Mouse (Mus musculus): ENCODE results near the gene Vrk2. TPM values are rescaled to one million over a fixed set of nuclear protein-coding genes. Genes with fewer than 3 reads are reported as not detected.

Gene Vrk2
- total and polyA plus RNA-seq, 3 experiments = 17.9 to 58.7 (median 31.1) TPM

GRCm38 (mm10) chr11:26642141-26642540, 48.3 kb upstream of the Vrk2 start:
- dilution Hi-C loops (cut with MboI; ENCODE audit: extremely low pct_ligation_motif_present, extremely low pct_unique_long_range_greater_than_20kb, low sequenced_read_pairs) = no loop called here
- in situ Hi-C loops (cut with MboI; ENCODE audit: low pct_ligation_motif_present, low pct_unique_long_range_greater_than_20kb, low sequenced_read_pairs) = loop anchor here (10.0 kb wide), 1 partner anchor 437 kb away; no protein-coding TSS in a partner anchor
- TF ChIP-seq SIN3A (IDR thresholded peaks at IDR 0.05; ENCODE audit: low read length) = 0 out of 2 replicates have a peak, but pooled peaks have one; percentile 25
- peak; percentile 32 for TF ChIP-seq RAD21 (IDR thresholded peaks at IDR 0.05; ENCODE audit: low read depth, low read length)
- TF ChIP-seq USF1 (IDR thresholded peaks at IDR 0.05; ENCODE audit: low read depth, low read length) = no peak
- TF ChIP-seq CTCF (conservative IDR thresholded peaks at IDR 0.05 in 1 of 2, IDR thresholded peaks at IDR 0.05 in 1 of 2; ENCODE audit: low read depth in 2 of 2, low read length in 2 of 2) = peak in 1 of 2 experiments; percentile 38; a peak in 2 of 4 replicates
- TF ChIP-seq SMC3 (IDR thresholded peaks at IDR 0.05; ENCODE audit: low read depth, low read length) = peak; percentile 43; the same call in 1 of the 2 replicates
- TF ChIP-seq KAT2A (IDR thresholded peaks at IDR 0.05; ENCODE audit: insufficient replicate concordance, low read length) = no peak
- TF ChIP-seq MYC (IDR thresholded peaks at IDR 0.05; ENCODE audit: low read depth, low read length) = 0 out of 2 replicates have a peak, but pooled peaks have one; percentile 38
- Histone ChIP-seq H3K4me2 (ENCODE audit: insufficient read depth, low read depth, poor library complexity, severe bottlenecking) (no peak overlapping the region), H3K79me2 (replicated peaks; ENCODE audit: control insufficient read depth, extremely low read depth, insufficient read depth, poor library complexity, severe bottlenecking) (no peaks in the 10 kb centered on the region; the same call in 1 of the 2 replicates), H3K27me3 (replicated peaks) (no peaks in the 10 kb centered on the region), H3K4me1 (ENCODE audit: control insufficient read depth in 1 of 2, insufficient read depth in 2 of 2) (peaks cover 5 to 40% of the 10 kb centered on the region in 2 experiments), H3K4me3 (replicated peaks in 1 of 3; ENCODE audit: low read depth in 2 of 3, low read length in 2 of 3, poor library complexity in 1 of 3) (no peak overlapping the region), H3K36me3 (replicated peaks in 1 of 2; ENCODE audit: control insufficient read depth in 1 of 2, insufficient read depth in 1 of 2, low read length in 1 of 2) (no peaks in the 10 kb centered on the region), H3K9ac (ENCODE audit: insufficient read depth, low read depth) (no peak overlapping the region), H3K27ac (ENCODE audit: insufficient read depth, low read depth) (no peak overlapping the region), H3K9me3 (replicated peaks; ENCODE audit: low read length) (peaks cover 15% of the 10 kb centered on the region)
- no peak for DNase-seq (ENCODE audit: extremely low read depth)

GRCm38 (mm10) chr11:26640314-26640785, 46.6 kb upstream of the Vrk2 start:
- Histone ChIP-seq H3K79me2 (replicated peaks; ENCODE audit: control insufficient read depth, extremely low read depth, insufficient read depth, poor library complexity, severe bottlenecking) (no peaks in the 10 kb centered on the region; the same call in 1 of the 2 replicates), H3K4me3 (replicated peaks in 1 of 3; ENCODE audit: low read depth in 2 of 3, low read length in 2 of 3, poor library complexity in 1 of 3) (no peak overlapping the region), H3K9me3 (replicated peaks; ENCODE audit: low read length) (peaks cover 15% of the 10 kb centered on the region), H3K27ac (ENCODE audit: insufficient read depth, low read depth) (peak overlapping the region; percentile 46), H3K4me2 (ENCODE audit: insufficient read depth, low read depth, poor library complexity, severe bottlenecking) (peak overlapping the region; percentile 51; the same call in 1 of the 2 replicates), H3K27me3 (replicated peaks) (no peaks in the 10 kb centered on the region), H3K9ac (ENCODE audit: insufficient read depth, low read depth) (peak overlapping the region; percentile 14; the same call in 1 of the 2 replicates), H3K4me1 (ENCODE audit: control insufficient read depth in 1 of 2, insufficient read depth in 2 of 2) (peaks cover 6 to 43% of the 10 kb centered on the region in 2 experiments), H3K36me3 (replicated peaks in 1 of 2; ENCODE audit: control insufficient read depth in 1 of 2, insufficient read depth in 1 of 2, low read length in 1 of 2) (no peaks in the 10 kb centered on the region)
- in situ Hi-C loops (cut with MboI; ENCODE audit: low pct_ligation_motif_present, low pct_unique_long_range_greater_than_20kb, low sequenced_read_pairs) = loop anchor here (10.0 kb wide), 1 partner anchor 436 kb away; no protein-coding TSS in a partner anchor
- DNase-seq (ENCODE audit: extremely low read depth) = peak; percentile 98
- dilution Hi-C loops (cut with MboI; ENCODE audit: extremely low pct_ligation_motif_present, extremely low pct_unique_long_range_greater_than_20kb, low sequenced_read_pairs) = no loop called here
- TF ChIP-seq CHD1 (IDR thresholded peaks at IDR 0.05; ENCODE audit: low read depth, low read length) = peak; percentile 96
- TF ChIP-seq POLR2A (IDR thresholded peaks at IDR 0.05; ENCODE audit: low read depth, low read length) = no peak
- TF ChIP-seq ZMIZ1 (IDR thresholded peaks at IDR 0.05; ENCODE audit: low read depth, low read length) = peak; percentile 79; the same call in 1 of the 2 replicates
- TF ChIP-seq SMC3 (IDR thresholded peaks at IDR 0.05; ENCODE audit: low read depth, low read length) = no peak
- TF ChIP-seq RCOR1 (conservative IDR thresholded peaks at IDR 0.05; ENCODE audit: low read depth, low read length) = peak; percentile 100
- peak; percentile 100 for TF ChIP-seq JUND (conservative IDR thresholded peaks at IDR 0.05; ENCODE audit: low read depth, low read length)
- peak; percentile 76 for TF ChIP-seq ELF1 (IDR thresholded peaks at IDR 0.05; ENCODE audit: low read depth, low read length)
- peak; percentile 99 for TF ChIP-seq JUN (IDR thresholded peaks at IDR 0.05; ENCODE audit: insufficient read depth, low read depth, low read length)
- peak; percentile 91; the same call in 1 of the 2 replicates for TF ChIP-seq MXI1 (IDR thresholded peaks at IDR 0.05; ENCODE audit: low read depth, low read length)
- TF ChIP-seq PAX5 (IDR thresholded peaks at IDR 0.05; ENCODE audit: low read length) = no peak
- TF ChIP-seq TCF12 (IDR thresholded peaks at IDR 0.05; ENCODE audit: low read depth, low read length) = peak; percentile 96
- no peak for TF ChIP-seq GABPA (IDR thresholded peaks at IDR 0.05; ENCODE audit: insufficient replicate concordance, low read depth, low read length)
- no peak for TF ChIP-seq KAT2A (IDR thresholded peaks at IDR 0.05; ENCODE audit: insufficient replicate concordance, low read length)
- TF ChIP-seq MAZ (IDR thresholded peaks at IDR 0.05; ENCODE audit: low read depth, low read length) = peak; percentile 83
- TF ChIP-seq USF2 (conservative IDR thresholded peaks at IDR 0.05; ENCODE audit: low read depth, low read length) = 0 out of 2 replicates have a peak, but pooled peaks have one; percentile 8
- TF ChIP-seq MEF2A (IDR thresholded peaks at IDR 0.05; ENCODE audit: borderline replicate concordance, low read depth, low read length) = peak; percentile 99
- peak; percentile 100 for TF ChIP-seq BHLHE40 (IDR thresholded peaks at IDR 0.05; ENCODE audit: low read depth, low read length)
- peak; percentile 94 for TF ChIP-seq MAFK (IDR thresholded peaks at IDR 0.05; ENCODE audit: insufficient replicate concordance, low read length)
- TF ChIP-seq RAD21 (IDR thresholded peaks at IDR 0.05; ENCODE audit: low read depth, low read length) = no peak; the same call in none of the 2 replicates
- TF ChIP-seq ZC3H11A (IDR thresholded peaks at IDR 0.05; ENCODE audit: low read depth, low read length) = no peak
- TF ChIP-seq ZKSCAN1 (IDR thresholded peaks at IDR 0.05; ENCODE audit: borderline replicate concordance, low read depth, low read length) = no peak
- TF ChIP-seq EP300 (IDR thresholded peaks at IDR 0.05; ENCODE audit: low read length) = peak; percentile 99
- no peak for TF ChIP-seq USF1 (IDR thresholded peaks at IDR 0.05; ENCODE audit: low read depth, low read length)
- peak; percentile 100 for TF ChIP-seq IRF4 (IDR thresholded peaks at IDR 0.05; ENCODE audit: low read depth, low read length)
- TF ChIP-seq ETS1 (conservative IDR thresholded peaks at IDR 0.05; ENCODE audit: low read depth, low read length) = peak; percentile 100
- TF ChIP-seq MYC (IDR thresholded peaks at IDR 0.05; ENCODE audit: low read depth, low read length) = peak; percentile 97
- no peak for TF ChIP-seq CTCF (conservative IDR thresholded peaks at IDR 0.05 in 1 of 2, IDR thresholded peaks at IDR 0.05 in 1 of 2; ENCODE audit: low read depth in 2 of 2, low read length in 2 of 2)
- 0 out of 2 replicates have a peak, but pooled peaks have one; percentile 67 for TF ChIP-seq E2F4 (IDR thresholded peaks at IDR 0.05; ENCODE audit: insufficient replicate concordance, low read depth, low read length)
- TF ChIP-seq TBP (conservative IDR thresholded peaks at IDR 0.05; ENCODE audit: low read depth, low read length) = peak; percentile 85

Measured in CH12.LX (cell line).